Mouse (Mus musculus): ENCODE results near the gene Gm3159. TPM values are rescaled to one million over a fixed set of nuclear protein-coding genes. Genes with fewer than 3 reads are reported as not detected.
"Not testable (repeated sequence)": the region's sequence is repeated elsewhere in the genome, so short reads cannot be mapped to it uniquely, and the experiment has no call there.

Gene Gm3159
- polyA plus RNA-seq (2016; fragmentation: Nextera tagmentation; extraction: Ambion mirVana), result not detected in 2 replicates

DNA sequence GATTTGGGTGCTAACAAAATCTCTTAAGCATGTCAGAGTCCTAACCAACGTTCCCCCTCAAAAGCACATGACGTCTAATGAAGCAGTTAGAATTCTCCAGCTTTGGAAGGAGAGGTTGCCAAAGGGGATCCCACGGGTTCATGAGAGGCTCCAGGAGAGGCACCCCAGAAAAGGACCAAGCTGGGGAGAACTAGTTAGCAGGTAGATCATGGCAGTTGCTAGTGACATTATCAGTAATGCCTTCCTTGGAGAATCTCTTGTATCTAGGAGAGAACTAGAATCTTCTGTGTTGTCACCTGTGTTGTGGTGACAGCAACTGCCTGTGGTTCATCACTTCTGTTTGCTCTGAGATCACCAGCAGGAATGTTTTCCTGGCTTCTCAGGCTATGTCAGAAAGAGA lies at the start of gene Gm3159:
Gm3159 (plus strand) TSS at position 301 of the 400 bp plus-strand sequence.
- H3K27me3 ChIP-seq (ENCODE audit: poor library complexity, severe bottlenecking); DNase-seq (ENCODE audit: extremely low spot score, low spot score); H3K36me3 ChIP-seq (replicated peaks); H3K9me3 ChIP-seq; H3K4me3 ChIP-seq; H3K27ac ChIP-seq; H3K4me1 ChIP-seq: not testable (repeated sequence)
- WGBS, result 88% methylated on average over 2 of the region's 3 CpGs

DNA sequence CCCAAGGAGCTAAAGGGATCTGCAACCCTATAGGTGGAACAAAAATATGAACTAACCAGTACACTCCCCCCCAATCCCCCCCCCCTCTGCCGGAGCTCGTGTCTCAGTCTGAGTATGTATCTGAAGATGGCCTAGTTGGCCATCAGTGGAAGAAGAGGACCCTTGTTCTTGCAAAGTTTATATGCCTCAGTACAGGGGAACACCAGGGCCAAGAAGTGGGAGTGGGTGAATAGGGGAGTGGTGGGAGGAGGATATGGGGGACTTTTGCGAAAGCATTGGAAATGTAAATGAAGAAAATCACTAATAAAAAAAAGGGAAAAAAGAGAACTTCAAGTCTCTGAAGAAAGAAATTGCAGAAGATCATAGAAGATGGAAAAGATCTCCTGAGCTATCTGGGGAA lies 28.3 kb upstream of the Gm3159 start:
- not testable (repeated sequence) for H3K9me3 ChIP-seq; H3K27me3 ChIP-seq (ENCODE audit: poor library complexity, severe bottlenecking); H3K4me1 ChIP-seq; H3K4me3 ChIP-seq; DNase-seq (ENCODE audit: extremely low spot score, low spot score); H3K36me3 ChIP-seq (replicated peaks); H3K27ac ChIP-seq
- 94% methylated on average over 3 of the region's 3 CpGs for WGBS

- not testable (repeated sequence) for DNase-seq (ENCODE audit: extremely low spot score, low spot score); H3K36me3 ChIP-seq (replicated peaks); H3K4me3 ChIP-seq; H3K27ac ChIP-seq; H3K9me3 ChIP-seq; H3K4me1 ChIP-seq; H3K27me3 ChIP-seq (ENCODE audit: poor library complexity, severe bottlenecking)
- WGBS, result 81% methylated on average over 3 of the region's 3 CpGs
Measured at GRCm38 (mm10) chr14:4369691-4370090, 27.6 kb upstream of the Gm3159 start.

- H3K9me3 ChIP-seq; DNase-seq (ENCODE audit: extremely low spot score, low spot score); H3K4me1 ChIP-seq; H3K27me3 ChIP-seq (ENCODE audit: poor library complexity, severe bottlenecking); H3K27ac ChIP-seq; H3K36me3 ChIP-seq (replicated peaks); H3K4me3 ChIP-seq: not testable (repeated sequence)
Measured at GRCm38 (mm10) chr14:4377871-4378270, 19.5 kb upstream of the Gm3159 start.

DNA sequence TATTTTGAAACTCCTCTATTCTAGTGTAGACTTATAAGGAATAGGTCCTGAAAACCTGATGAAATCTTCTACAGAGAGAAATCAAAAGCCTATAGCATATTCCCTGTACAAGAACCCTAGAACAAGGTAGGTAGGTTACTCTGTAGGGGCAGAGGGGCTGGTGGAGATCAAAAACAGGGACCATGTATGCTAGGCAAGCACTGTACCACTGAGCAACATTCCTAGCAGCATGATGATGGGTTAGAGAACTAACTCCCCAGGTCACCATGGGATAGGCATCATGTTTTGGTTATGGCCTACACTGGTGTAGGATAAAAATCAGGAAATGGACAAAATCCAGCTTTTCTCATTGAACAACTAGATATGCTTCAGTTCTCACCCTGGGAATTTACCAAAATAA lies 11.7 kb upstream of the Gm3159 start:
- H3K9me3 ChIP-seq; H3K27ac ChIP-seq; H3K4me3 ChIP-seq; H3K4me1 ChIP-seq; H3K27me3 ChIP-seq (ENCODE audit: poor library complexity, severe bottlenecking); H3K36me3 ChIP-seq (replicated peaks); DNase-seq (ENCODE audit: extremely low spot score, low spot score): not testable (repeated sequence)

DNA sequence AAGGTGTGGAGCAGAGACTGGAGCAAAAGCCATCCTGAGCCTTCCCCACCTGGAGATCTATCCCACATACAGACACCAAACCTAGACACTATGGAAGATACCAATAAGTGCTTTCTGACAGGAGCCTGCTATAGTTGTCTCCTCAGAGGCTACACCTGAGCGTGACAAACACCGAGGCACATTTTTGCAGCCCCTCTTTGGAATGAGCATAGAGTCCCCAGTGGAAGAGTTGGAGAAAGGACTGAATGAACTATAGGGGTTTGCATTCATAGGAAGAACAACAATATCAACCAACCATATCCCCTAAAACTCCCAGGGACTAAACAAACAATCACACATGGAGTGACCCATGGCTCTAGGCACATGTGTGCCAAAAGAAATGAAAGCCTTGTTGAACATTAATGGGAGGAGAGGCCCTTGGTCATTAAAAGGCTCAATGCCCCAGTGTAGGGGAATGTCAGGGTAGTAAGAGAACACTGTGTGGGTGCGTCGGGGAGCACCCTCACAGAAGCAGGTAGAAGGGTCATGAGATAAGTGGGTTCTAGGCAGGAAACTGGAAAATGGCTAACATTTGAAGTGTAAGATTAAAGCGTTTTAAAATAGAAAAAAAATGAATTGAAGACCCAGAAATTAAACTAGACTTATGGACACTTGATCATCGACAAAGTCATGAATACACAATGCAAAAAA lies 4.3 kb upstream of the Gm3159 start:
- not testable (repeated sequence) for H3K27me3 ChIP-seq (ENCODE audit: poor library complexity, severe bottlenecking); H3K36me3 ChIP-seq (replicated peaks); H3K9me3 ChIP-seq; H3K4me1 ChIP-seq; H3K4me3 ChIP-seq; H3K27ac ChIP-seq; DNase-seq (ENCODE audit: extremely low spot score, low spot score)
- 96% methylated on average over 4 of the region's 6 CpGs for WGBS

- not testable (repeated sequence) for H3K9me3 ChIP-seq; H3K27ac ChIP-seq; H3K36me3 ChIP-seq (replicated peaks); DNase-seq (ENCODE audit: extremely low spot score, low spot score); H3K4me3 ChIP-seq; H3K27me3 ChIP-seq (ENCODE audit: poor library complexity, severe bottlenecking); H3K4me1 ChIP-seq
Measured at GRCm38 (mm10) chr14:4398624-4399023, 1.3 kb downstream of the Gm3159 start.

DNA sequence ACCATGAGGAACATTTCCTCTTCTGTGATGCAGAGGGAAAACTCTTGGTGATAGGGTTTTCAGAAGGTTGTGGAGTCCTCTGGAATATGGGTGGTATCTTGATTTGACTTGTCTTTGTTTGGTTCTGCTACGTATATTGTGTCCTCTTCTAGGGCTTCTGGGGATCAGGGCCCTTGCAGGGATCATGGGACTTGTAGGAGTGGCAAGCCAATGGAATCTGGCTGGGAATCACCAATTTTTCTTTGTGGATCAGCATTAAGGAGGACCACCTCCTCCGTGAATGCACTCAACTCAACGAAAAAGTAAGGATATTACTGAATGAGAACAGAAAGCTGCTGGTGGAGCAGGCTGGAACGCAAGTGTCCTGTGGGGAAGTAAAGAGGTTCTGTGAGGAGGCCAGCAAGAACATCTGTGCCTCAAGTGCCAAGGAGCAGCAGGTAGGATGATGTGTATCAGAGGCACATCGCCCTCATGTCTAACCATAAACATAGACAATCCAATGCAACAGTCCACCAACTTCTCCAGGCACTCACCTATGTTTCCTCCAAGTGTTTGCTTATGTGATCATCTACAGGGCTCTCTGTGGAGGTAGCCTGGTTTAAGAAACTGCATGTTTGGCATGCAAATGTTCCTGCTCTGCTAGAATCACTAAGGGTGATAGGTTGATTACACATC lies 2.9 kb downstream of the Gm3159 start:
- not testable (repeated sequence) for H3K36me3 ChIP-seq (replicated peaks); H3K4me3 ChIP-seq; H3K4me1 ChIP-seq; DNase-seq (ENCODE audit: extremely low spot score, low spot score); H3K27ac ChIP-seq; H3K9me3 ChIP-seq; H3K27me3 ChIP-seq (ENCODE audit: poor library complexity, severe bottlenecking)
- 87% methylated on average over 5 of the region's 5 CpGs for WGBS

- H3K27me3 ChIP-seq (ENCODE audit: poor library complexity, severe bottlenecking); H3K36me3 ChIP-seq (replicated peaks); DNase-seq (ENCODE audit: extremely low spot score, low spot score); H3K4me3 ChIP-seq; H3K9me3 ChIP-seq; H3K27ac ChIP-seq; H3K4me1 ChIP-seq: not testable (repeated sequence)
- 87% methylated on average over 5 of the region's 5 CpGs for WGBS
Measured at GRCm38 (mm10) chr14:4401245-4401644, 3.9 kb downstream of the Gm3159 start.

GRCm38 (mm10) chr14:4403840-4404239 lies 6.5 kb downstream of the Gm3159 start:
- H3K9me3 ChIP-seq; H3K4me3 ChIP-seq; H3K27me3 ChIP-seq (ENCODE audit: poor library complexity, severe bottlenecking); H3K27ac ChIP-seq; H3K4me1 ChIP-seq; DNase-seq (ENCODE audit: extremely low spot score, low spot score); H3K36me3 ChIP-seq (replicated peaks): not testable (repeated sequence)

DNA sequence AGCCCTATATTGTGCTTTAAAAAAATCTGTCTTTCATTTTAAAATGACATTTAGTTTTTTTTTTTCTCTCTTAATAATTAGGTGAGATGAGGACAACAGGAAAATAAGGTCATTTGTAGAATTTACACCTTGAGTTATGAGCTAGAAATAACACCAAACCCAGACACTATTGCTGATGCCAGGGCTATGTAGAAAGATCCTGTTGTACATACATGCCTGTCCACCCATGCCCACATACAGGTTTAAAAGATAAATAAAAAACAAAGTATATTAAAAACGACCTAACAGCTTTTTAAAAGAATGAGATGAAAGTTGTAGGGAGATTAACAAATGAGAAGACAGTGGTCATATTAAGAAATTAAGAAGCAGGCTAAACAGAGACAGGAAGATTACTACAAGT lies 12.6 kb downstream of the Gm3159 start:
- H3K36me3 ChIP-seq (replicated peaks); H3K27me3 ChIP-seq (ENCODE audit: poor library complexity, severe bottlenecking); H3K4me1 ChIP-seq; DNase-seq (ENCODE audit: extremely low spot score, low spot score); H3K9me3 ChIP-seq; H3K4me3 ChIP-seq; H3K27ac ChIP-seq: not testable (repeated sequence)
- 61% methylated on average over 1 of the region's 1 CpGs for WGBS

DNA sequence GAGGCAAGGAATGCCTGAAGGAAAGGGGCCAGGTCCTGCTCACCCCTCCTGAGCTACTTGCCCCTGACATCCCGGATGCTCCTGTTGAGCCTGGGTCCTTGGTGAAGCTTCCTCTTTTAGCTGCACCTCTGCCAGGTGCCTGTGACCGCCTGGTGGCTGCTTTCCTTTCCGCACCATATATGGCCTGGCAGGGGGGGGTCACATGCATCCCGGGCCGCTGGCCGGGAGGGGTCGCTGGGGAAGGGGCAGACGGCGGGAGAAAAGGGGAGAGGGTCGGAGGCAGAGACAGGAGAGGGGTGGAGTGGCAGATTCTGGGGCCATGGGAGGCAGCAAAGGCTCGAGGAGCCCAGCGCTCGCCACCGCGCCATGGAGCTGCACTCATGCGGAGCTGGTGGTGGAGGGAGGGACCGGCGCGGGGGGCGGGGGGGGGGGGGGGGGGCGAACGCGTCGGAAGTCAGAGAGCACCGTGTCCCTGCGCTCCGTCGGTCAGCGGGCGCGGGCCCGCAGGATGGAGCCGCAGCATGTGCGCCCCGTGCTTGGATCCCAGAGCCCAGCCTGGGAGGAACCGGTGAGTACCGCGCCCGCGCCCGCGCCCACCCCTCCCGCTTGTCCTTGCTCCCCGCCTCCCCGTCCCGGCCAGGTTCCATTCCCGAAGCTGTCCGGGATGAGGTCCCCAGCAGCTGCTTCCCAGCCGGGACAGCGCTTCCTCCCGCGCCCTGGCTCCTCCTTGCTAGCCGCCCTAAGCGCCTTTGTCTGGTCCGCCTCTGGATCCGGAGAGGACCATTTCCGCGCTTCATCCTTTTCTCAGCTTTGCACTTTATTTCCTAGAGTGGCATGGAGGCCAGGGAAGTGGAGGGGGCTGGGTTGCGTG lies 17.9 kb downstream of the Gm3159 start, which contains the start of gene Gm3164:
Gm3164 (plus strand) TSS at position 484 of the 871 bp plus-strand sequence.
- peak; percentile 28 for DNase-seq (ENCODE audit: extremely low spot score, low spot score)
- Histone ChIP-seq H3K4me3 (peak within 1 kb of the TSS; percentile 55), H3K27ac (peak within 1 kb of the TSS; percentile 79)
- H3K9me3 ChIP-seq; H3K36me3 ChIP-seq (replicated peaks); H3K4me1 ChIP-seq; H3K27me3 ChIP-seq (ENCODE audit: poor library complexity, severe bottlenecking): not testable (repeated sequence)
- 0% methylated on average over 37 of the region's 59 CpGs for whole genome bisulfite sequencing

- not testable (repeated sequence) for H3K9me3 ChIP-seq; H3K36me3 ChIP-seq (replicated peaks); H3K27me3 ChIP-seq (ENCODE audit: poor library complexity, severe bottlenecking); H3K4me3 ChIP-seq; H3K4me1 ChIP-seq; DNase-seq (ENCODE audit: extremely low spot score, low spot score); H3K27ac ChIP-seq
Measured at GRCm38 (mm10) chr14:4430692-4431091, 33.4 kb downstream of the Gm3159 start, which contains the start of gene Gm3173. Gene Gm3173 (plus strand): TSS chr14:4430992.

All from forebrain, embryonic 10.5 days (tissue).